Mouse (Mus musculus): ENCODE data around the gene Zfp655. TPM values are rescaled to one million over a fixed set of nuclear protein-coding genes. Genes with fewer than 3 reads are reported as not detected.
"Not testable (repeated sequence)": the region's sequence is repeated elsewhere in the genome, so short reads cannot be mapped to it uniquely, and the experiment has no call there.

The Zfp655 gene
- polyA plus RNA-seq, 1 experiment from 2014 or later: 32.7 TPM

- 85% methylated on average over 6 of the region's 6 CpGs for WGBS
- Histone ChIP-seq H3K4me1 (replicated peaks) (peaks cover 14% of the 10 kb centered on the region), H3K36me3 (peaks cover 62% of the 10 kb centered on the region)
Measured at GRCm38 (mm10) chr5:145207954-145208353, 23.6 kb upstream of the Zfp655 start.

GRCm38 (mm10) chr5:145208391-145208790, 23.1 kb upstream of the Zfp655 start:
- H3K4me3 ChIP-seq; H3K27me3 ChIP-seq (ENCODE audit: insufficient read depth, poor library complexity, severe bottlenecking); H3K27ac ChIP-seq; H3K9me3 ChIP-seq; H3K4me1 ChIP-seq (replicated peaks); DNase-seq (ENCODE audit: low spot score): not testable (repeated sequence)
- 46% methylated on average over 11 of the region's 11 CpGs for WGBS
- peaks cover 66% of the 10 kb centered on the region for H3K36me3 ChIP-seq

More at GRCm38 (mm10) chr5:145207954-145208353, 23.6 kb upstream of the Zfp655 start:
- DNase-seq (ENCODE audit: low spot score): no peak
- Histone ChIP-seq H3K27ac (no peak overlapping the region), H3K9me3 (no peaks in the 10 kb centered on the region), H3K27me3 (ENCODE audit: insufficient read depth, poor library complexity, severe bottlenecking) (no peaks in the 10 kb centered on the region), H3K4me3 (no peak overlapping the region)

- H3K4me3 ChIP-seq: no peak overlapping the region
- no peaks in the 10 kb centered on the region for H3K27me3 ChIP-seq (ENCODE audit: insufficient read depth, poor library complexity, severe bottlenecking)
- H3K4me1 ChIP-seq (replicated peaks): no peaks in the 10 kb centered on the region
- 94% methylated on average over 4 of the region's 4 CpGs for WGBS
- no peak overlapping the region for H3K27ac ChIP-seq
- peaks cover 93% of the 10 kb centered on the region for H3K36me3 ChIP-seq
- H3K9me3 ChIP-seq: no peaks in the 10 kb centered on the region
- no peak for DNase-seq (ENCODE audit: low spot score)
Measured at GRCm38 (mm10) chr5:145211340-145211739, 20.2 kb upstream of the Zfp655 start.

- WGBS: 94% methylated on average over 4 of the region's 4 CpGs
Measured at GRCm38 (mm10) chr5:145212216-145212615, 19.3 kb upstream of the Zfp655 start.

GRCm38 (mm10) chr5:145213505-145213904, 18.0 kb upstream of the Zfp655 start:
- Histone ChIP-seq H3K27me3 (ENCODE audit: insufficient read depth, poor library complexity, severe bottlenecking) (no peaks in the 10 kb centered on the region), H3K36me3 (peaks cover 84% of the 10 kb centered on the region), H3K4me1 (replicated peaks) (no peaks in the 10 kb centered on the region), H3K4me3 (no peak overlapping the region), H3K27ac (no peak overlapping the region), H3K9me3 (no peaks in the 10 kb centered on the region)
- 95% methylated on average over 3 of the region's 3 CpGs for WGBS
- no peak for DNase-seq (ENCODE audit: low spot score)

More at GRCm38 (mm10) chr5:145212216-145212615, 19.3 kb upstream of the Zfp655 start:
- H3K27ac ChIP-seq: no peak overlapping the region
- H3K36me3 ChIP-seq: peaks cover 87% of the 10 kb centered on the region
- H3K4me1 ChIP-seq (replicated peaks): no peaks in the 10 kb centered on the region
- DNase-seq (ENCODE audit: low spot score): no peak
- no peaks in the 10 kb centered on the region for H3K9me3 ChIP-seq
- H3K4me3 ChIP-seq: no peak overlapping the region
- no peaks in the 10 kb centered on the region for H3K27me3 ChIP-seq (ENCODE audit: insufficient read depth, poor library complexity, severe bottlenecking)

- Histone ChIP-seq H3K4me1 (replicated peaks) (no peaks in the 10 kb centered on the region), H3K27me3 (ENCODE audit: insufficient read depth, poor library complexity, severe bottlenecking) (no peaks in the 10 kb centered on the region), H3K9me3 (no peaks in the 10 kb centered on the region), H3K4me3 (no peak overlapping the region), H3K36me3 (peaks cover 86% of the 10 kb centered on the region), H3K27ac (no peak overlapping the region)
- WGBS: 72% methylated on average over 4 of the region's 4 CpGs
- no peak for DNase-seq (ENCODE audit: low spot score)
Measured at GRCm38 (mm10) chr5:145214679-145215078, 16.8 kb upstream of the Zfp655 start.

- H3K27me3 ChIP-seq (ENCODE audit: insufficient read depth, poor library complexity, severe bottlenecking): no peaks in the 10 kb centered on the region
- no peak for DNase-seq (ENCODE audit: low spot score)
- no peak overlapping the region for H3K4me3 ChIP-seq
- no peaks in the 10 kb centered on the region for H3K4me1 ChIP-seq (replicated peaks)
- H3K27ac ChIP-seq: no peak overlapping the region
- peaks cover 87% of the 10 kb centered on the region for H3K36me3 ChIP-seq
- H3K9me3 ChIP-seq: no peaks in the 10 kb centered on the region
- 84% methylated on average over 6 of the region's 6 CpGs for WGBS
Measured at GRCm38 (mm10) chr5:145217746-145218145, 13.8 kb upstream of the Zfp655 start.

GRCm38 (mm10) chr5:145218206-145218605, 13.3 kb upstream of the Zfp655 start:
- DNase-seq (ENCODE audit: low spot score): no peak
- H3K9me3 ChIP-seq: no peaks in the 10 kb centered on the region
- H3K36me3 ChIP-seq: peaks cover 87% of the 10 kb centered on the region
- no peaks in the 10 kb centered on the region for H3K27me3 ChIP-seq (ENCODE audit: insufficient read depth, poor library complexity, severe bottlenecking)
- no peak overlapping the region for H3K27ac ChIP-seq
- no peak overlapping the region for H3K4me3 ChIP-seq
- H3K4me1 ChIP-seq (replicated peaks): no peaks in the 10 kb centered on the region
- WGBS: 96% methylated on average over 21 of the region's 21 CpGs

GRCm38 (mm10) chr5:145218671-145219070, 12.8 kb upstream of the Zfp655 start:
- H3K4me1 ChIP-seq (replicated peaks): no peaks in the 10 kb centered on the region
- H3K4me3 ChIP-seq: no peak overlapping the region
- 94% methylated on average over 20 of the region's 20 CpGs for WGBS
- H3K36me3 ChIP-seq: peaks cover 85% of the 10 kb centered on the region
- H3K27me3 ChIP-seq (ENCODE audit: insufficient read depth, poor library complexity, severe bottlenecking): no peaks in the 10 kb centered on the region
- H3K27ac ChIP-seq: no peak overlapping the region
- DNase-seq (ENCODE audit: low spot score): no peak
- H3K9me3 ChIP-seq: no peaks in the 10 kb centered on the region

- Histone ChIP-seq H3K27ac (no peak overlapping the region), H3K9me3 (no peaks in the 10 kb centered on the region), H3K36me3 (peaks cover 72% of the 10 kb centered on the region), H3K4me3 (no peak overlapping the region), H3K4me1 (replicated peaks) (no peaks in the 10 kb centered on the region), H3K27me3 (ENCODE audit: insufficient read depth, poor library complexity, severe bottlenecking) (no peaks in the 10 kb centered on the region)
- 89% methylated on average over 8 of the region's 8 CpGs for WGBS
- DNase-seq (ENCODE audit: low spot score): no peak
Measured at GRCm38 (mm10) chr5:145219981-145220380, 11.5 kb upstream of the Zfp655 start.

GRCm38 (mm10) chr5:145222840-145223239, 8.7 kb upstream of the Zfp655 start:
- DNase-seq (ENCODE audit: low spot score): no peak
- 86% methylated on average over 5 of the region's 5 CpGs for WGBS
- H3K27ac ChIP-seq: no peak overlapping the region
- H3K4me1 ChIP-seq (replicated peaks): no peaks in the 10 kb centered on the region
- H3K36me3 ChIP-seq: peaks cover 56% of the 10 kb centered on the region
- no peak overlapping the region for H3K4me3 ChIP-seq
- H3K9me3 ChIP-seq: no peaks in the 10 kb centered on the region
- H3K27me3 ChIP-seq (ENCODE audit: insufficient read depth, poor library complexity, severe bottlenecking): no peaks in the 10 kb centered on the region

- Histone ChIP-seq H3K4me1 (replicated peaks) (no peaks in the 10 kb centered on the region), H3K36me3 (peaks cover 50% of the 10 kb centered on the region), H3K27me3 (ENCODE audit: insufficient read depth, poor library complexity, severe bottlenecking) (no peaks in the 10 kb centered on the region), H3K9me3 (no peaks in the 10 kb centered on the region), H3K27ac (no peak overlapping the region), H3K4me3 (no peak overlapping the region)
- no peak for DNase-seq (ENCODE audit: low spot score)
- 82% methylated on average over 12 of the region's 12 CpGs for whole genome bisulfite sequencing
Measured at GRCm38 (mm10) chr5:145223395-145223794, 8.1 kb upstream of the Zfp655 start.

- Histone ChIP-seq H3K4me3 (no peak overlapping the region), H3K36me3 (peaks cover 20% of the 10 kb centered on the region), H3K27me3 (ENCODE audit: insufficient read depth, poor library complexity, severe bottlenecking) (no peaks in the 10 kb centered on the region), H3K9me3 (no peaks in the 10 kb centered on the region), H3K27ac (no peak overlapping the region), H3K4me1 (replicated peaks) (peaks cover 9% of the 10 kb centered on the region)
- DNase-seq (ENCODE audit: low spot score): no peak
- WGBS: 59% methylated on average over 2 of the region's 2 CpGs
Measured at GRCm38 (mm10) chr5:145226453-145226852, 5.1 kb upstream of the Zfp655 start.

GRCm38 (mm10) chr5:145229283-145229682, 2.2 kb upstream of the Zfp655 start:
- not testable (repeated sequence) for DNase-seq (ENCODE audit: low spot score)
- 82% methylated on average over 6 of the region's 6 CpGs for WGBS

More at GRCm38 (mm10) chr5:145229283-145229682, 2.2 kb upstream of the Zfp655 start:
- not testable (repeated sequence) for H3K4me3 ChIP-seq; H3K9me3 ChIP-seq; H3K27me3 ChIP-seq (ENCODE audit: insufficient read depth, poor library complexity, severe bottlenecking); H3K27ac ChIP-seq
- H3K4me1 ChIP-seq (replicated peaks): peaks cover 23% of the 10 kb centered on the region
- peaks cover 11% of the 10 kb centered on the region for H3K36me3 ChIP-seq
